Mouse (Mus musculus): ENCODE results near the gene Srgap1. TPM values are rescaled to one million over a fixed set of nuclear protein-coding genes. Genes with fewer than 3 reads are reported as not detected.

Gene Srgap1
- 8.5 and 8.6 TPM in 2 replicates for polyA plus RNA-seq (2016; fragmentation: Nextera tagmentation; extraction: Ambion mirVana)

- peaks cover 9% of the 10 kb centered on the region; the same call in 1 of the 2 replicates for H3K27me3 ChIP-seq (replicated peaks)
- peak within 1 kb of the TSS; percentile 79 for H3K4me2 ChIP-seq
- peak within 1 kb of the TSS; percentile 83 for H3K4me3 ChIP-seq
- peak within 1 kb of the TSS; percentile 84 for H3K9ac ChIP-seq
- under 1% methylated on average over 42 of the region's 79 CpGs for WGBS
- H3K9me3 ChIP-seq (replicated peaks): no peaks in the 10 kb centered on the region
- ATAC-seq (ENCODE audit: insufficient number of reproducible peaks, low FRiP score): peak; percentile 78
- H3K36me3 ChIP-seq: no peaks in the 10 kb centered on the region
- peaks cover 7% of the 10 kb centered on the region for H3K4me1 ChIP-seq (replicated peaks)
- peak within 1 kb of the TSS; percentile 66; the same call in 1 of the 2 replicates for H3K27ac ChIP-seq (ENCODE audit: poor library complexity, severe bottlenecking)
These were observed at the start of gene Srgap1 for GRCm38 (mm10) chr10:122046904-122047726. Gene Srgap1, minus strand, starts transcription at chr10:122047315.

GRCm38 (mm10) chr10:122096462-122096979 lies 49.4 kb upstream of the Srgap1 start:
- Histone ChIP-seq H3K27me3 (replicated peaks) (no peaks in the 10 kb centered on the region), H3K9me3 (replicated peaks) (no peaks in the 10 kb centered on the region), H3K4me3 (peak overlapping the region; percentile 81), H3K9ac (peak overlapping the region; percentile 91), H3K36me3 (peaks cover 4% of the 10 kb centered on the region; the same call in 1 of the 2 replicates), H3K27ac (ENCODE audit: poor library complexity, severe bottlenecking) (peak overlapping the region; percentile 91), H3K4me1 (replicated peaks) (peaks cover 8% of the 10 kb centered on the region), H3K4me2 (peak overlapping the region; percentile 94)
- WGBS: under 1% methylated on average over 47 of the region's 48 CpGs
- peak; percentile 73 for ATAC-seq (ENCODE audit: insufficient number of reproducible peaks, low FRiP score)

- Histone ChIP-seq H3K27ac (ENCODE audit: poor library complexity, severe bottlenecking) (no peak overlapping the region), H3K4me2 (no peak overlapping the region), H3K36me3 (peaks cover 39% of the 10 kb centered on the region), H3K27me3 (replicated peaks) (no peaks in the 10 kb centered on the region), H3K4me1 (replicated peaks) (peaks cover 3% of the 10 kb centered on the region; the same call in 1 of the 2 replicates), H3K4me3 (no peak overlapping the region), H3K9me3 (replicated peaks) (peaks cover 12% of the 10 kb centered on the region), H3K9ac (no peak overlapping the region)
- no peak for ATAC-seq (ENCODE audit: insufficient number of reproducible peaks, low FRiP score)
- 90% methylated on average over 1 of the region's 1 CpGs for WGBS
These were observed 43.4 kb upstream of the Srgap1 start for GRCm38 (mm10) chr10:122090472-122090871.

- Histone ChIP-seq H3K36me3 (peaks cover 13% of the 10 kb centered on the region), H3K4me1 (replicated peaks) (0 out of 2 replicates have a peak, but pooled peaks cover 5% of the 10 kb centered on the region)
These were observed 34.2 kb upstream of the Srgap1 start for GRCm38 (mm10) chr10:122081352-122081751.

GRCm38 (mm10) chr10:122069153-122069552 lies 22.0 kb upstream of the Srgap1 start:
- H3K27ac ChIP-seq (ENCODE audit: poor library complexity, severe bottlenecking): no peak overlapping the region
- H3K4me3 ChIP-seq: no peak overlapping the region
- no peaks in the 10 kb centered on the region for H3K36me3 ChIP-seq
- no peak overlapping the region for H3K4me2 ChIP-seq
- H3K9ac ChIP-seq: no peak overlapping the region
- H3K27me3 ChIP-seq (replicated peaks): no peaks in the 10 kb centered on the region
- ATAC-seq (ENCODE audit: insufficient number of reproducible peaks, low FRiP score): no peak
- H3K9me3 ChIP-seq (replicated peaks): no peaks in the 10 kb centered on the region
- H3K4me1 ChIP-seq (replicated peaks): peaks cover 15% of the 10 kb centered on the region

More at GRCm38 (mm10) chr10:122081352-122081751, 34.2 kb upstream of the Srgap1 start:
- no peak for ATAC-seq (ENCODE audit: insufficient number of reproducible peaks, low FRiP score)
- H3K4me2 ChIP-seq: no peak overlapping the region
- WGBS: 33% methylated on average over 1 of the region's 1 CpGs
- no peaks in the 10 kb centered on the region for H3K9me3 ChIP-seq (replicated peaks)
- no peak overlapping the region for H3K4me3 ChIP-seq
- no peak overlapping the region for H3K9ac ChIP-seq
- H3K27me3 ChIP-seq (replicated peaks): no peaks in the 10 kb centered on the region
- H3K27ac ChIP-seq (ENCODE audit: poor library complexity, severe bottlenecking): no peak overlapping the region

GRCm38 (mm10) chr10:122055826-122056225 lies 8.7 kb upstream of the Srgap1 start:
- no peak overlapping the region for H3K4me2 ChIP-seq
- no peak for ATAC-seq (ENCODE audit: insufficient number of reproducible peaks, low FRiP score)
- no peaks in the 10 kb centered on the region for H3K27me3 ChIP-seq (replicated peaks)
- H3K9ac ChIP-seq: no peak overlapping the region
- H3K27ac ChIP-seq (ENCODE audit: poor library complexity, severe bottlenecking): no peak overlapping the region
- no peaks in the 10 kb centered on the region for H3K4me1 ChIP-seq (replicated peaks)
- no peaks in the 10 kb centered on the region for H3K9me3 ChIP-seq (replicated peaks)
- WGBS: 85% methylated on average over 6 of the region's 6 CpGs
- H3K4me3 ChIP-seq: no peak overlapping the region
- H3K36me3 ChIP-seq: no peaks in the 10 kb centered on the region

- Histone ChIP-seq H3K36me3 (no peaks in the 10 kb centered on the region), H3K9ac (no peak overlapping the region), H3K4me3 (no peak overlapping the region), H3K27me3 (replicated peaks) (no peaks in the 10 kb centered on the region), H3K27ac (ENCODE audit: poor library complexity, severe bottlenecking) (no peak overlapping the region), H3K9me3 (replicated peaks) (no peaks in the 10 kb centered on the region), H3K4me2 (no peak overlapping the region), H3K4me1 (replicated peaks) (no peaks in the 10 kb centered on the region)
- no peak for ATAC-seq (ENCODE audit: insufficient number of reproducible peaks, low FRiP score)
- WGBS: 13% methylated on average over 8 of the region's 8 CpGs
These were observed 7.4 kb upstream of the Srgap1 start for GRCm38 (mm10) chr10:122054535-122054934.

GRCm38 (mm10) chr10:122051831-122052230 lies 4.7 kb upstream of the Srgap1 start:
- H3K27ac ChIP-seq (ENCODE audit: poor library complexity, severe bottlenecking): no peak overlapping the region
- 29% methylated on average over 6 of the region's 6 CpGs for WGBS
- H3K4me3 ChIP-seq: no peak overlapping the region
- ATAC-seq (ENCODE audit: insufficient number of reproducible peaks, low FRiP score): no peak
- H3K27me3 ChIP-seq (replicated peaks): peaks cover 9% of the 10 kb centered on the region; the same call in 1 of the 2 replicates
- H3K9me3 ChIP-seq (replicated peaks): no peaks in the 10 kb centered on the region
- H3K36me3 ChIP-seq: no peaks in the 10 kb centered on the region
- no peak overlapping the region for H3K9ac ChIP-seq
- no peak overlapping the region for H3K4me2 ChIP-seq
- H3K4me1 ChIP-seq (replicated peaks): no peaks in the 10 kb centered on the region

- H3K36me3 ChIP-seq: no peaks in the 10 kb centered on the region
- H3K27ac ChIP-seq (ENCODE audit: poor library complexity, severe bottlenecking): peak overlapping the region; percentile 66; the same call in 1 of the 2 replicates
- H3K27me3 ChIP-seq (replicated peaks): peaks cover 9% of the 10 kb centered on the region; the same call in 1 of the 2 replicates
- H3K4me1 ChIP-seq (replicated peaks): peaks cover 7% of the 10 kb centered on the region
- no peaks in the 10 kb centered on the region for H3K9me3 ChIP-seq (replicated peaks)
- peak overlapping the region; percentile 83 for H3K4me3 ChIP-seq
- peak overlapping the region; percentile 79 for H3K4me2 ChIP-seq
- H3K9ac ChIP-seq: peak overlapping the region; percentile 84
- 8% methylated on average over 42 of the region's 44 CpGs for WGBS
- peak; percentile 72 for ATAC-seq (ENCODE audit: insufficient number of reproducible peaks, low FRiP score)
These were observed 731 bp upstream of the Srgap1 start for GRCm38 (mm10) chr10:122047727-122048365.

GRCm38 (mm10) chr10:122046511-122046903 lies 608 bp downstream of the Srgap1 start:
- Histone ChIP-seq H3K27ac (ENCODE audit: poor library complexity, severe bottlenecking) (peak overlapping the region; percentile 66; the same call in 1 of the 2 replicates), H3K36me3 (no peaks in the 10 kb centered on the region), H3K4me1 (replicated peaks) (peaks cover 7% of the 10 kb centered on the region), H3K4me3 (peak overlapping the region; percentile 83), H3K4me2 (peak overlapping the region; percentile 79), H3K27me3 (replicated peaks) (peaks cover 9% of the 10 kb centered on the region; the same call in 1 of the 2 replicates), H3K9ac (peak overlapping the region; percentile 84), H3K9me3 (replicated peaks) (no peaks in the 10 kb centered on the region)
- no peak for ATAC-seq (ENCODE audit: insufficient number of reproducible peaks, low FRiP score)
- 4% methylated on average over 13 of the region's 13 CpGs for whole genome bisulfite sequencing

- peak overlapping the region; percentile 79 for H3K4me2 ChIP-seq
- H3K27me3 ChIP-seq (replicated peaks): peaks cover 9% of the 10 kb centered on the region; the same call in 1 of the 2 replicates
- H3K4me3 ChIP-seq: peak overlapping the region; percentile 83
- H3K4me1 ChIP-seq (replicated peaks): peaks cover 7% of the 10 kb centered on the region
- no peak for ATAC-seq (ENCODE audit: insufficient number of reproducible peaks, low FRiP score)
- H3K9me3 ChIP-seq (replicated peaks): no peaks in the 10 kb centered on the region
- WGBS: 26% methylated on average over 9 of the region's 9 CpGs
- peak overlapping the region; percentile 62 for H3K9ac ChIP-seq
- no peak overlapping the region for H3K27ac ChIP-seq (ENCODE audit: poor library complexity, severe bottlenecking)
- H3K36me3 ChIP-seq: no peaks in the 10 kb centered on the region
These were observed 1.2 kb downstream of the Srgap1 start for GRCm38 (mm10) chr10:122045946-122046345.

All from heart, embryonic 12.5 days (tissue).